Mouse (Mus musculus): Measurements from ENCODE around the gene Mlh3.

- TF ChIP-seq CTCF (IDR thresholded peaks at IDR 0.05; ENCODE audit: extremely low read depth, insufficient read length, insufficient replicate concordance, low read depth, low read length), result no peak
- no peak for TF ChIP-seq POLR2A (IDR thresholded peaks at IDR 0.05; ENCODE audit: low read depth, low read length)
Observed at GRCm38 (mm10) chr12:85295506-85295905, 25.1 kb upstream of the Mlh3 start.

Data from small intestine, adult 2 months (tissue).